Mouse (Mus musculus): ENCODE measurements around the gene Bcar3.

Bcar3 gene

DNA sequence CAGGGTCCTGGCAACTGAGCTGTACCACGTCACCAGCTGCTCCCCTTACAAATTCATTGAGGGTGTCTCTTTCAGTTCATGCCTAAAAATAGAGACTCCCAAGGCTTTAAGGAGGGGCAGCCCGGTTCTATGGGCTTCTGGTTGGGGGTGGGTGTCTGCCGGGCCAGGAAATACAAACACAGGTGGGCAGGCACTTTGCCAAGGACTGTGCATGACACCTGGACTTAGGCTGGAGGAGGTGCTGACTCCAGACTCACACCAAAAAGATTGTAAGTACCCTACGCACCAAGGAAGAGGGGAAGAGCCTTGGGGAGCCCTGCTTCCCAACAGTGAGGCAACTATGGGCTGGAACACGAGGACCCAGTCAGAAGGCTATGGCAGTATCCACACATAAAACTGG is 44.1 kb downstream of the Bcar3 start:
- DNase-seq (ENCODE audit: low spot score) = no peak

DNA sequence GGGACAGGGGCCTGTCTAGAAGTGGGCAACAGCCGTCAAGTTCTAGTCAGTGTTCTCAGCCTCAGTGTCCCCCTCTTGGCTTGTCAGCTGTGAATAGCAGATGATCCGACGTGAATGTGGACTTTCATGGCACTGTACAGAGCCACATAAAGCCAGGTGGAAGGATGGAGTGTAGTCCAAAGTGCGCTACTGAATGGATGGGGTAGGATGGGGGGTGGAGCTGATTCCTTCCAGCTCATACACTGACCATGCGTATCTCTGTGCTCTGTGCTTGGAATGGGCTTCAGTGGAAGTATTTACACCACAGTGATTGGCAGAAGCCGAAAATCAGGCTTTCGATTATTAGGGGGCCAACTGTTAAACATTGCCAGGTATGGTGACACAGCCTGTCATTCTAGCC is 45.0 kb downstream of the Bcar3 start:
- no peak for DNase-seq (ENCODE audit: low spot score)

DNA sequence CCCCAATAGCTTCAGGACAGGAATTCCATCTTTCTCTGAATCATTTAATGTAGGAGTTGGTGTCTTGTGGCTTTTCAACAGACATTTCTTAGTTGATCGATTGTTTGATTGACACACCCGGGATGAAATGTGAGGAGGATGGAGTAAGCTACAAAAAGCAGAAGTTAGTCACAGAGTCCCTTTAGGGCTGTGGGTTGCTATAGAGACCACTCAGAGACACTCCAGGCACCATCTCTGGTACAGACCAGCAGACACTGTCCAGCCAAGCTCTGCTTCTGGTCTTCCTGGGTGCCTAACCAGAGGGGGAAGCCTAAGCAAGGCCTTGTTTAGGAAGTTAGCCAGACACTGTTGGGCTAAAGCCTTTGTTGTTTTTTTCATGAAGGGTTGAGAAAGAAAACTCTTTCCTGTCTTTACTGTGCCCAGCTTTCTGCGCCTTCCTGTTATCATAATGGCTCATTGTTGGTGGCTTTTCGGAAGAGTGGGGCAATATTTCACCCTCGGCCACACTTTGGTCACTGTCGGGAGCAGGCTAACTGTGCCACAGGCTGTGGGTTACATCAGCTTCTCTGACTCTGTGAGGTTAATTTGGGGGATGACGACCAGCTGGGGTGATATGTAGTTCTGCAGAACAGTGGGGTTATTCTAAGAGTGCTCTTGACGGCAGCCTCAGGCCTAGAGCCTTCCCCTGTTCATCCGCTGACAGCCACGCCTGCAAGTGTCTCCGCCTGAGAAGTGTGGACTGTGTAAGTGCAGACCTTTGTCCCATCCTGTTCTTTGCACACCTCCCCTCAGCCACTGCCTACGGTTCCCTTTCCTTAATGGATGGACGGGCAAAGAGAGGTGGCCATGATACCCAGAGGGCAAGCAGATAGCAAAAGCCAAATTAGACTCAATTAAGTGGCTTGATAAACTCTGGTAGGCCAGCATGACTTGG is 46.5 kb downstream of the Bcar3 start:
- no peak for DNase-seq (ENCODE audit: low spot score)

DNA sequence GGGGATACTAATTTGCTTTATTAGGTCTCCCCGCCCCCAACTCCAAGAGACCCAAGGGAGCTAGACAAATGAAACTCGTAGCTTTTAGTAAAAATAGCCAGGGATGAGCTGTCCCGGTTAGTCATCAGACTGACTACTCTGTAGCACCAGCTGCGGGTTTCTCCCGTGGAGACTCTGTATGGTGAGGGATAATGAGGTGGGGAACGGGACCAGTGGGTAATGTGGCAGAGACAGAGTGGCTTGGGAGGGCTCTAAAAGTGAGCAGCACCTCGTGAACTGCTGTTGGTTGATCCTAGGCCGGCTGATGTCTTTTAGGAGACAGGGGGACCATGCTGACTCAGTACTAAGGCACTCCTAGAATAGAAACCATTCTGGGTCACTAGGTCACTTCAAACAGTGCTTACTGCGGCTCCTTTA is 49.5 kb downstream of the Bcar3 start:
- DNase-seq (ENCODE audit: low spot score) = no peak

GRCm38 (mm10) chr3:122344350-122344749 is 50.4 kb downstream of the Bcar3 start:
- no peak for DNase-seq (ENCODE audit: low spot score)

DNA sequence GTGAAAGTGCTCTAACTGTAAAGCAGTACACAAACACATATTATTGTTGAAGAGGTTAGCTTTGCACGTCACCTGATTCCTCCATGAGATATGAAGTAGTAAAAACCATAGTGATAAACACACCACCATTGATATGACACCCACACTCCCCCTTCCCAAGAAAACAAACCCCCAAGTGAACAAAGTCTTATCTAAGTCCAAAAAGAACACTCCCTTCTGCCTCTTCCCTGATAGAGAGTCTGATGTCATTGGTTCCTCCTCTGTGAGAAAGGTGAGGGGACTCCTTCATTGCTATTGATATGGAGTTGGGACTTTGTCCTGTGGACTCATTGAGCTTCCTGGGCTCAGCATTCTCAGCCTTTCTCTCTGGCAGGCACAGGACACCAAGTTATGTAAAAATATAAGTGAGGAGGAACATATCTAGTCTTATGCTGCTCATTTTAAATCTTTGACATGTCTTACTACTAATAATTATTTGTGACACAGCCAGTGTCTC is 52.1 kb downstream of the Bcar3 start:
- no peak for DNase-seq (ENCODE audit: low spot score)

DNA sequence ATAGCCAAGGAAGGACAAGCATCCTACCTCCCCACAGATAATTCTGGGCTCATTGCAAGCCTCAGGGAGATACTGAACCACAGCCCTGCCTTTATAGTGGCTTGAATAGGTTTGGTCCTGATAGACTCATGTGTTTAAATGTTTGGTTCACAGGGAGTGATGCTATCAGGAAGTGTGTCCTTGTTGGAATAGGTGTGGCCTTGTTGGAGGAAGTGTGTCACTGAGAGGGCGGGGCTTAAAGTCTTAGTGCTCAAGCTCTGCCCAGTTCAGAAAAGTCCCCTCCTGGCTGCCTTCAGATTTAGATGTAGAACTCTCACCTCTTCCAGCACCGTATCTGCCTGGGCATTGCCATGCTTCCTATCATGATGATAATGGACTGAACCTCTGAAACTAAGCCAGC is 52.7 kb downstream of the Bcar3 start:
- DNase-seq (ENCODE audit: low spot score) = no peak

DNA sequence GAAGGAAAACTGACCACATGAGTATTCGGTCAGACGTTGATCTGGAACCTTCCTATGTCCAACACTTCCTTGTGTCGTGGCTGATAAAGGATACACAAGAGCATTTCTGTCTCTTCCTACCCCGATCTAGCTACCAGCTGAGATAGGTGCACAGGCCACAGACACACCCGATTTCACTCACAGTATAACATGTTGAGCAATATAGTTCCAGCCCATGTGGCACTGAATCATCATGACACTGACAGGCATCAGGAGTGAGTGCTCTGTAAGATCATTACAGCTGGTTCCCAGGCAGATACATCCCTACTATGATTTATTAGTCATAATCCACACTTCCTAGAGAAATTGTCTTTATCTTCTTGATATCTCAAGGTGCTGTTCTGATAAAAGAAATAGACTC is 54.7 kb downstream of the Bcar3 start:
- DNase-seq (ENCODE audit: low spot score) = no peak

DNA sequence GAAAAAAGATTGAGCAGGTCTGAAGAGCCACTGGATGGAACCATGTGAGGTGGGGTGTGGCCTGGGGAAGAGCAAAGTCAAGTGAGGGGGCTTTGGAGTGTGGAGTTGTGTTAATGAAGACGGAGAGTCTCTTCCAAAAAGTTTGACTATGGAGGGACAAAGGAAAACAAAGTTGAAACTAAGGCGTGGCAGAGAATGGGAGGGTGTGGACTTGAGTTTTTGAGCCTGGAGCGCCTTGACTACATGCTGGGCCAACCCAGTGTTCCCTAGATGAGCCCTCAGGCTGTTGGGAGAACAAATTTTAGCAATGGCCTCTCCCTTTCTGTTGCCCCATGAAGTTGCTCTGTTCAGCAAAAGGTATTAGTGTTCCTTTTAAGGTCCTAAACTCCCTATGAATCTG is 58.9 kb downstream of the Bcar3 start:
- DNase-seq (ENCODE audit: low spot score) = no peak

DNA sequence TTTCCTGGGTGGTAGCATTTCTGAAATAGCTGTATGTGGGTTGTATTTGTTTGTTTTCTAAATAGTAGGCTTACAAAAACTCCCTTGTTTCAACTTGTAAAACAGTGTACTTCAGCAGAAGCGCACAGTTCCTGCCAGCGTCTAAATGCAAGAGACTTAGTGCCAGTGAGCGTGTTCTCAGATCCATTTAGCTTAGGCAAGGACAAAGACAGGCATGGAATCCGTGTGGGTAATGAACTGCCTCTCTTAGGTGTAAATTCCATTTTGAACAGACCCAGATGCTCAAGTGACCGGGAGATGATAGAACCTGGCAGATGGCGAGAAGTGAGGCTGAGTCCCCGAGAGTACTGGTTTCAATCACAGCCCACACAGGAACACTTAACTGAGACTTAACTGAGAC is 65.5 kb downstream of the Bcar3 start:
- no peak for DNase-seq (ENCODE audit: low spot score)

- no peak for DNase-seq (ENCODE audit: low spot score)
Measured at GRCm38 (mm10) chr3:122359954-122360353, 66.0 kb downstream of the Bcar3 start.

- DNase-seq (ENCODE audit: low spot score) = no peak
Measured at GRCm38 (mm10) chr3:122360721-122361138, 66.8 kb downstream of the Bcar3 start.

DNA sequence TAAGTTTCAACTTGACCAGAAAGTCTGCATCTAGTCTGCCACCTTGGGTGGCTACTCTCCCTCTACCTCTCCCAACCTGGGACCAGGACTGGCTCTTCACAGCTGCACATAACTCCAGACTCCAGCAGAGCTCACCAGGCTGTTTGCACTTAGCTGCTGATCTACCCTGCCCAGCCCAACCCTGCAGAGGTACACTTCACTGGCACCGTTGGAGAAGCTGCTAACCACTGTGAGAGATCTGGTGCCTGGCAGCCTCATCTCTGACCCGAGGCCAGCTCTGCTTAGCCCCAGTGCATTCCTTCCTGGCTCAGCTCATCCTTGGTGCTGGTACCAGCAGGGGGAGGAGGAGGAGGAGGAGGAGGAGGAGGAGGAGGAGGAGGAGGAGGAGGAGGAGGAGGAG is 68.8 kb downstream of the Bcar3 start:
- DNase-seq (ENCODE audit: low spot score) = no peak

DNA sequence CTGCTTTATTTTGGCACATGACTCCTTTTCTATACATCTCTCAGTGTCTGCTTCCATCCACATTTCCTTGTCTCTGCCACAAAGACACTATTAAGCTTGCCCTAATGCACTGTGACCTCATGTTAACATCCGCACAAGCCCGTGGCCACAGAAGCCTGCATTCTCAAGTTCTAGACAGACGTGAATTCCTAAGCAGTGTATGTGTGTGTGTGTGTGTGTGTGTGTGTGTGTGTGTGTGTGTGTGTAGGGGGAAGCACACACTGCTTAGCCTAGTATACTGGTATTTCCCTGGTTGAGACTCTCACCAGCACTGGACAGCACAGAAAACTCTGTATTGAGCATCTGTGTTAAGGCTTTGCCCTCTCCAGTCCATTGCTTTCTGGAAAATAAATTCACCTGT is 70.6 kb downstream of the Bcar3 start:
- no peak for DNase-seq (ENCODE audit: low spot score)

- no peak for DNase-seq (ENCODE audit: low spot score)
Measured at GRCm38 (mm10) chr3:122365326-122365725, 71.4 kb downstream of the Bcar3 start.

DNA sequence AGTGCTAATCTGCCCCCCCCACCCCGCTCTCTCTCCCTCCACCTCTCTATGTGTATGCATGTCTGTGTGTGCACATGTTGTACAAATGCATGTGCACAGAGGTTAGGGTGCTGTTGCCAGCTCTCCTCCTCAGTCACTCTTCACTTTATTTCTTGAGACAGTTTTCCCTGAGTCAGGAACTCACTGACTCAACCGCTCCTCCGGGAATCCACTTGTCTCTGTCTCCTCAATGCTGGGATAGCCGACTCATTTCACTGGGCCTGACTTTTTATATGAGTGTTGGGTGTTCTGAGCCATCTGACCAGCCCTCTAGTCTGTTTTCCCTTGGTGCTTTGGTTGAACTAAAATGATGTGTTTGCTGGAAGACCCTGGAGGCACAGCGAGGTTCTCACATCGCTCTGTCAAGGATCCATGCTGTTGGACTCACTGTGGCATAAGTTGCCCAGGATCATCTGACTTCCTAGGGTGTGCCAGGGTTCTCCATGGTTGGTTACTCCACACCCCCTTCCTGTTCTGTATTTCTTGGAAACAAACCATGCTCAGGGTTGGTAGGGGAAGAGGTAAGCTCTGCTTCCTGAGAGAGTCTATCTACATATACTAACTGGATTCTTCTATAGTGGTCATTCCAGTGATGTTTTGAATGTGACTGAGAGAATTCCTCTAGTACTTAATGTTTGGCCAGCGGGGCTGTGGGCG is 77.9 kb downstream of the Bcar3 start:
- DNase-seq (ENCODE audit: low spot score) = no peak

DNA sequence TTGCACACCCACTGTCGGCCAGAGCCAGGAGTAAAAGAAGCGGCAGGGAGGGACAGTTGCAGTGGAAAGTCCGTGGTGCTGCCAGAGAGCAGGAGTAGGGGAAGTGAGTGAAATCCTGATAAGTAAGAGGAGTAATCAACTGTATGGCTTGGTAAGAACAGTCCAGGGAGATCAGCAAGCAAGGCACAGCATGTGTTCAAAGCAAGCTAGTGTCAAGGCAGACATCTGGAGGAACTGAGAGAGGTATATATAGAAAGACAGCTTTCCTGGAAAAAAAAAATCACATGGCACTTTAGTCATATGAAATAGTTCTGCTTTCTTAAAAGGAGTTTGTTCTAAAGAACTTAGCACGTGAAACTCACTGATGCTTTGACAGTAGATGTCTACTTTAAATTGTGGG is 78.7 kb downstream of the Bcar3 start:
- DNase-seq (ENCODE audit: low spot score) = no peak

DNA sequence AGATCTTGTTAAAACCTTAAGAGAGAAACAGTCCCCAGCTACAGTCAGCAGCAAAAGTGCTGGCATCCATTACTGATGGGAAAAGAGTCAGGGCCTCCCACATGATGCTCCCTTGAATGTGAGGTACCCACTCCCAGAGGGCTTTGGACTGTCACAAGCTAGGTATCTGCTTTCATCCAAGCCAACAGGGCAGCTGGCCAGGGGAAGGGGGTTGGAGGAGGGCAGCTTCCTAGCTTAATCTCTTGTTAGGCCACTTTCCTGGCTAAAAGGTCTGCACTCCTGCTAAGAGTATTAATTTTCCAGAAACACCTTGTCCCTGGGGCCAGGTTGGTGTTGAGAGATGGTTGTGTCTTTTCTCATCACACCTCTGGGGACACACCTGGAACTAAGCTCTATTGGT is 82.1 kb downstream of the Bcar3 start:
- DNase-seq (ENCODE audit: low spot score) = no peak

DNA sequence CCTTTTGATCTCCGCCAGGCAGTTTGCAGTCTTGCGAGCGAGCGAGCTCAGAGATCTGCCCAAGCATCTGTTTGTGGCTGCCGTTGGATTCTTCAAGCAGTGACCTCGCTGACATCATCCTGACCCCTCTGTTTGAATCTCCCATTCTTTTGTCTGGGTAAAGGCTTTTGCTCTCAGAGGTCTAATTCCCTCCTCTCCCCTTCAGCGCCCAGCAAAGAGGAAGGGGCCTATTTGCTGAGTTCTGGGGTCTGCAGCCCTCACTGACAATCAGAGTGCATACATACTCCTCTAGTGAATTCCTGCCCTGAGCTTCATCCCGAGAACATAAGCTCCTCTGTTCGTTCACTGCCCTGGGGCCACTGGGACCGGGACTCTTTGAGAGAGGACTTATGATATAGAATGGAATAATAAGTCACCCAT is 82.5 kb downstream of the Bcar3 start:
- DNase-seq (ENCODE audit: low spot score) = no peak

GRCm38 (mm10) chr3:122376841-122377464 is 83.0 kb downstream of the Bcar3 start:
- no peak for DNase-seq (ENCODE audit: low spot score)

GRCm38 (mm10) chr3:122378634-122379033 is 84.7 kb downstream of the Bcar3 start:
- DNase-seq (ENCODE audit: low spot score) = no peak

DNA sequence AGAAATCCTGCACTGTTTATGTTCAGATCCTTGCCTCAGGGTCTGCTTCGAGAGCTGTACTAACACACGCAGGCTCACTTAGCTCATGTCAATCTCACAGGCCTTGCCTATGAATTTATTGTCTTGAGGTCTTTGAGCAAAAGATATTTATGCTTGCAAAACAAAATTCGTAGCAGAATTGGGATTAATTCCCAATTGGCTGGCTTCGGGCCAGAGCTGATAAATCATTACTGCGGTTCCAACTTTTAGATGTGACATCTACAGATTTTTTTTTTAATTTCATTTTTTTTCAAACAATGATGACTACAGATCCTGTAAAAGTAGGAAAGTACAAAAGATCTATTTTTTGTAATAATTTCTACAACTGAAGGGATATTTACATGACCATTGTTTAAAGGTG is 86.8 kb downstream of the Bcar3 start:
- DNase-seq (ENCODE audit: low spot score) = no peak

- DNase-seq (ENCODE audit: low spot score) = no peak
Measured at GRCm38 (mm10) chr3:122381591-122381990, 87.7 kb downstream of the Bcar3 start.

All from layer of hippocampus, adult 11-12 months (tissue).